Comparison of ENCODE assay signal across 8 mouse cellular contexts in the genomic region with DNA sequence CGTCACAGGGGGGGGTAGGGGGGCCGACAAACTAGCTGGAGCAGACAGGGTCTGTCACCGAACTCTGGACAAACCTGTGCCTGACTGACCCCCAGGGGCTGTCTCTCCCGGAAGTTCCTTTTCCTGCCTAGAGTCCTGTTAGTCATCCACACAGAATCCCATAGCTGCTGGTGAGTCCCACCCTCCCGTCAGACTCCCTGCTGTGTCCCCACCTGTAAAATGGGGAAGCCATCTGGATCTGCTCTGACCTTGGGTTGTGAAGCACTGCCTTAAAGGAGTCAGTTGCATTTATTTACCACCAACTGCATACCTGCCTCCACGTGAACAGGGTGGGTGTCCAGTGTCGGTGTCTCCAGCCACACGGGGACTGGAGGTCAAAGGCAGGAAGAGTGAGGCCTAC. TPM values are rescaled to one million over a fixed set of nuclear protein-coding genes. Genes with fewer than 3 reads are reported as not detected.
DNase-seq lines count a peak whose midpoint lies in the region; ATAC-seq and TF ChIP-seq lines count a peak whose summit lies in the region.

No protein-coding gene starts in this region.

- no peak for TF ChIP-seq CTCF in kidney, postnatal 0 days (IDR thresholded peaks at IDR 0.05; ENCODE audit: low read depth)

- H3K4me1 ChIP-seq in kidney, postnatal 0 days (replicated peaks; ENCODE audit: insufficient read depth, low read length), result peaks cover 37% of the 10 kb centered on the region
- H3K4me1 ChIP-seq in hindbrain, embryonic 16.5 days (ENCODE audit: control insufficient read depth, insufficient read depth, low read depth, low read length), result peaks cover 24% of the 10 kb centered on the region
- H3K4me1 ChIP-seq in neural tube, embryonic 12.5 days, result peaks cover 26% of the 10 kb centered on the region

- peak overlapping the region; percentile 91; the same call in 1 of the 2 replicates for H3K9ac ChIP-seq in kidney, postnatal 0 days (ENCODE audit: low read depth, low read length)
- peak overlapping the region; percentile 88 for H3K9ac ChIP-seq in hindbrain, embryonic 16.5 days (ENCODE audit: low read depth, low read length)
- peak overlapping the region; percentile 87; the same call in 1 of the 2 replicates for H3K9ac ChIP-seq in neural tube, embryonic 12.5 days

- no peak overlapping the region; the same call in 1 of the 2 replicates for H3K27ac ChIP-seq in kidney, postnatal 0 days
- no peak overlapping the region; the same call in 1 of the 2 replicates for H3K27ac ChIP-seq in hindbrain, embryonic 16.5 days (ENCODE audit: low read depth, low read length)
- no peak overlapping the region for H3K27ac ChIP-seq in neural tube, embryonic 12.5 days

- H3K27me3 ChIP-seq in kidney, postnatal 0 days (ENCODE audit: insufficient read depth, low read length), result no peaks in the 10 kb centered on the region
- 0 out of 2 replicates have a peak, but pooled peaks cover 2% of the 10 kb centered on the region for H3K27me3 ChIP-seq in hindbrain, embryonic 16.5 days (replicated peaks; ENCODE audit: control insufficient read depth, insufficient read depth, low read length)
- peaks cover 18% of the 10 kb centered on the region for H3K27me3 ChIP-seq in neural tube, embryonic 12.5 days (replicated peaks)

- no peak for ATAC-seq in kidney, postnatal 0 days (replicated peaks; ENCODE audit: low FRiP score, low read depth)
- ATAC-seq in hindbrain, embryonic 16.5 days, result no peak
- no peak for ATAC-seq in neural tube, embryonic 12.5 days (ENCODE audit: low FRiP score, low read depth)

- WGBS in kidney, postnatal 0 days, result 27% methylated on average over 8 of the region's 8 CpGs
- WGBS in hindbrain, embryonic 16.5 days, result 59% methylated on average over 8 of the region's 8 CpGs
- WGBS in neural tube, embryonic 12.5 days, result 44% methylated on average over 8 of the region's 8 CpGs

- H3K4me3 ChIP-seq in kidney, postnatal 0 days (replicated peaks; ENCODE audit: low read depth, low read length), result peak overlapping the region; percentile 88
- H3K4me3 ChIP-seq in hindbrain, embryonic 16.5 days (ENCODE audit: low read length), result peak overlapping the region; percentile 79
- H3K4me3 ChIP-seq in neural tube, embryonic 12.5 days, result peak overlapping the region; percentile 80

- H3K4me2 ChIP-seq in kidney, postnatal 0 days (ENCODE audit: low read length), result peak overlapping the region; percentile 98
- peak overlapping the region; percentile 96 for H3K4me2 ChIP-seq in hindbrain, embryonic 16.5 days (ENCODE audit: low read length)
- peak overlapping the region; percentile 86 for H3K4me2 ChIP-seq in neural tube, embryonic 12.5 days (replicated peaks)

- H3K36me3 ChIP-seq in kidney, postnatal 0 days (ENCODE audit: insufficient read depth, low read length), result no peaks in the 10 kb centered on the region
- no peaks in the 10 kb centered on the region for H3K36me3 ChIP-seq in hindbrain, embryonic 16.5 days (ENCODE audit: control insufficient read depth, insufficient read depth, low read length)
- H3K36me3 ChIP-seq in neural tube, embryonic 12.5 days, result peaks cover 4% of the 10 kb centered on the region; the same call in 1 of the 2 replicates

- no peaks in the 10 kb centered on the region for H3K9me3 ChIP-seq in kidney, postnatal 0 days (replicated peaks; ENCODE audit: low read length)
- H3K9me3 ChIP-seq in hindbrain, embryonic 16.5 days (ENCODE audit: control insufficient read depth, low read length), result no peaks in the 10 kb centered on the region
- H3K9me3 ChIP-seq in neural tube, embryonic 12.5 days, result no peaks in the 10 kb centered on the region

- DNase-seq in kidney, postnatal 0 days (ENCODE audit: low spot score), result no peak
- no peak for DNase-seq in kidney, adult 8-10 months
- DNase-seq in cerebellum, postnatal 10 days, result peak; percentile 78 to 79
- no peak for DNase-seq in natural killer cell, adult 2 months (ENCODE audit: low spot score in 2 of 2)
- DNase-seq in urinary bladder, adult 2 months (ENCODE audit: low spot score), result no peak
- DNase-seq in c-Kit-positive CD71-positive TER-119-positive erythroid progenitor cells, embryonic 14.5 days (ENCODE audit: low spot score), result no peak

RNA-seq across cellular contexts. Expression of a gene that starts 1.7 kb away (rescaled TPM):
- polyA plus RNA-seq in kidney, postnatal 0 days (2015; fragmentation: Nextera tagmentation; extraction: Ambion mirVana), result 37.8 and 39.3 TPM in 2 replicates
- polyA plus RNA-seq in hindbrain, embryonic 16.5 days (2015; fragmentation: Nextera tagmentation; extraction: Ambion mirVana), result 128 and 144 TPM in 2 replicates
- polyA plus RNA-seq in neural tube, embryonic 12.5 days (2016; fragmentation: Nextera tagmentation; extraction: Ambion mirVana), result 89.7 and 99.3 TPM in 2 replicates
- polyA plus RNA-seq in urinary bladder, adult 2 months (2012; rRNA removed), result 38.6 and 48.9 TPM in 2 replicates

RNA-seq across cellular contexts. Expression of a gene that starts 3.1 kb away (rescaled TPM):
- polyA plus RNA-seq in kidney, postnatal 0 days (2015; fragmentation: Nextera tagmentation; extraction: Ambion mirVana), result 19.0 and 19.1 TPM in 2 replicates
- 5.3 and 6.4 TPM in 2 replicates for polyA plus RNA-seq in hindbrain, embryonic 16.5 days (2015; fragmentation: Nextera tagmentation; extraction: Ambion mirVana)
- polyA plus RNA-seq in neural tube, embryonic 12.5 days (2016; fragmentation: Nextera tagmentation; extraction: Ambion mirVana), result 3.9 and 4.6 TPM in 2 replicates
- 23.7 and 25.1 TPM in 2 replicates for polyA plus RNA-seq in urinary bladder, adult 2 months (2012; rRNA removed)

RNA-seq across cellular contexts. Expression of a gene that starts 26.5 kb away (rescaled TPM):
- 24.5 and 26.4 TPM in 2 replicates for polyA plus RNA-seq in kidney, postnatal 0 days (2015; fragmentation: Nextera tagmentation; extraction: Ambion mirVana)
- 26.3 and 30.6 TPM in 2 replicates for polyA plus RNA-seq in hindbrain, embryonic 16.5 days (2015; fragmentation: Nextera tagmentation; extraction: Ambion mirVana)
- polyA plus RNA-seq in neural tube, embryonic 12.5 days (2016; fragmentation: Nextera tagmentation; extraction: Ambion mirVana), result 54.1 and 54.9 TPM in 2 replicates
- polyA plus RNA-seq in urinary bladder, adult 2 months (2012; rRNA removed), result 27.7 and 29.5 TPM in 2 replicates

RNA-seq across cellular contexts. Expression of a gene that starts 27.7 kb away (rescaled TPM):
- 55.7 and 60.5 TPM in 2 replicates for polyA plus RNA-seq in kidney, postnatal 0 days (2015; fragmentation: Nextera tagmentation; extraction: Ambion mirVana)
- 39.2 and 41.8 TPM in 2 replicates for polyA plus RNA-seq in hindbrain, embryonic 16.5 days (2015; fragmentation: Nextera tagmentation; extraction: Ambion mirVana)
- 35.9 and 36.4 TPM in 2 replicates for polyA plus RNA-seq in neural tube, embryonic 12.5 days (2016; fragmentation: Nextera tagmentation; extraction: Ambion mirVana)
- polyA plus RNA-seq in urinary bladder, adult 2 months (2012; rRNA removed), result 45.9 and 48.3 TPM in 2 replicates

RNA-seq across cellular contexts. Expression of a gene that starts 27.7 kb away (rescaled TPM):
- polyA plus RNA-seq in kidney, postnatal 0 days (2015; fragmentation: Nextera tagmentation; extraction: Ambion mirVana), result 259 and 283 TPM in 2 replicates
- 126 and 137 TPM in 2 replicates for polyA plus RNA-seq in hindbrain, embryonic 16.5 days (2015; fragmentation: Nextera tagmentation; extraction: Ambion mirVana)
- 157 and 176 TPM in 2 replicates for polyA plus RNA-seq in neural tube, embryonic 12.5 days (2016; fragmentation: Nextera tagmentation; extraction: Ambion mirVana)
- polyA plus RNA-seq in urinary bladder, adult 2 months (2012; rRNA removed), result 95.9 and 103 TPM in 2 replicates

Comparison
In these comparisons a context has a peak if more than half of its experiments do, and no peak if none do; other contexts are left out.
1. DNase-seq: peak in cerebellum, postnatal 10 days (2 of 2); none in kidney, postnatal 0 days (single experiment), kidney, adult 8-10 months (0 of 2), natural killer cell, adult 2 months (0 of 2), urinary bladder, adult 2 months (single experiment) and c-Kit-positive CD71-positive TER-119-positive erythroid progenitor cells, embryonic 14.5 days (single experiment).
2. Peak in every context shown above with its lines, with median percentiles within 50 percentile points of each other: H3K4me2 ChIP-seq, H3K4me3 ChIP-seq and H3K9ac ChIP-seq.